Mouse (Mus musculus) small intestine, adult 2 months (tissue): ENCODE measurements around the gene Nf1.

ENCODE experiments used
- CTCF ChIP-seq: fragments of 200-500 bp; IDR thresholded peaks from 2 replicates; pipeline ENCODE4 v1.5.1; 2012; ENCODE audit warnings: low read depth, mild to moderate bottlenecking, control low read depth, inconsistent platforms, low read length, moderate library complexity, mixed read lengths; ENCODE audit not compliant: insufficient replicate concordance, insufficient read length; ENCODE audit errors: extremely low read depth
- POLR2A ChIP-seq: fragments of 200-500 bp; IDR thresholded peaks from 2 replicates; pipeline ENCODE4 v1.6.1; 2012; ENCODE audit warnings: low read depth, mild to moderate bottlenecking, control low read depth, inconsistent platforms, low read length, moderate library complexity

DNA sequence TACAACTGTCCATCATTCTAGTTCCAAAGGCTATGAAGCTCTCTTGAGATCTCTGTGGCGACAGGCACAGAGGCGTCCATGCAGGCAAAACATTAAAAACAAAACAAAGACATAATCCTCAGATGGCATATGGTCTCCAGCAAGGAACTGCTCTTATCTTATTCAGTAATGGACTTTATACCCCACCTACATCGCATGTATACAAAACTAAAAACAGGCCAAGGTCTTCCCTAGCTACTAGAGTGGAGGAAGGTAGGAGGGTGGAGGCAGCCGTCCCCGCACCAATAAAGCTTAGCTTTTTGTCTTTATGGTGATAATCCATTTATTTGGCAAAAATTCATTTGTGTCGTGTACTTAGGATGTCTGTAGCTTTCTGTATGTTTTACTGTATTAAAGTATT is 36.4 kb upstream of the Nf1 start:
- TF ChIP-seq CTCF: no peak
- no peak for TF ChIP-seq POLR2A
